24 mouse cellular contexts compared by ENCODE assay signal in genomic region chr2:79065321-79065720, GRCm38 (mm10).
DNase-seq lines count a peak whose midpoint lies in the region; ATAC-seq lines count a peak whose summit lies in the region.
"Had no signal": no experiment of that assay in that cellular context is flagged by ENCODE, and none has a peak within 500 bp of the region (broad histone marks: within the 10 kb centered on the region; RNA-seq: fewer than 3 reads in every experiment).

No protein-coding gene starts in this region.

- intact Hi-C loops in left cerebral cortex, postnatal 10 days (cut with DNase I): no loop called here

- WGBS in intestine, embryonic 16.5 days: 82% methylated on average over 1 of the region's 1 CpGs

- no peak overlapping the region for H3K4me3 ChIP-seq in intestine, embryonic 16.5 days (ENCODE audit: low read length)
- H3K4me3 ChIP-seq: embryonic facial prominence, embryonic 10.5 days; forebrain, embryonic 10.5 days; gastrocnemius, adult 2 months; heart, embryonic 13.5 days had no signal

- H3K4me2 ChIP-seq in intestine, embryonic 16.5 days (ENCODE audit: low read depth, low read length): no peak overlapping the region
- H3K4me2 ChIP-seq: heart, embryonic 13.5 days had no signal

- no peaks in the 10 kb centered on the region for H3K27me3 ChIP-seq in intestine, embryonic 16.5 days (replicated peaks; ENCODE audit: control insufficient read depth, insufficient read depth, low read length)
- H3K27me3 ChIP-seq: heart, embryonic 13.5 days had no signal

- H3K9me3 ChIP-seq in intestine, embryonic 16.5 days (ENCODE audit: control insufficient read depth, low read length): no peaks in the 10 kb centered on the region
- H3K9me3 ChIP-seq: embryonic facial prominence, embryonic 10.5 days; forebrain, embryonic 10.5 days; heart, embryonic 13.5 days had no signal

- DNase-seq in spleen, postnatal 36 days (ENCODE audit: low spot score in 2 of 2): peak; percentile 40 to 58
- no peak for DNase-seq in spleen, postnatal 10 days (ENCODE audit: low spot score in 2 of 2)
- no peak for DNase-seq in right cerebral cortex, postnatal 4 days
- no peak for DNase-seq in left cerebral cortex, postnatal 10 days (ENCODE audit: extremely low spot score in 1 of 2, low spot score in 2 of 2)
- DNase-seq: adrenal gland, postnatal 25 days; cerebellum, adult 18-20 months; cerebellum, postnatal 25 days; gastrocnemius, adult 2 months; gastrocnemius, postnatal 25 days; heart, adult 11 months; heart, postnatal 36 days had no signal

- H3K4me1 ChIP-seq in intestine, embryonic 16.5 days (ENCODE audit: control insufficient read depth, insufficient read depth, low read length): no peaks in the 10 kb centered on the region
- H3K4me1 ChIP-seq: forebrain, embryonic 10.5 days had no signal

- H3K9ac ChIP-seq in intestine, embryonic 16.5 days (ENCODE audit: low read depth, low read length): no peak overlapping the region
- H3K9ac ChIP-seq: heart, embryonic 13.5 days had no signal

- no peak overlapping the region for H3K27ac ChIP-seq in intestine, embryonic 16.5 days (ENCODE audit: low read length)
- H3K27ac ChIP-seq: embryonic facial prominence, embryonic 10.5 days; forebrain, embryonic 10.5 days; gastrocnemius, adult 2 months; heart, embryonic 13.5 days had no signal

- ATAC-seq in common myeloid progenitor, adult 5-6 weeks (replicated peaks; ENCODE audit: low read depth, poor library complexity, severe bottlenecking): peak; percentile 65
- peak; percentile 53; the same call in 1 of the 2 replicates for ATAC-seq in monocyte, adult 5-6 weeks (replicated peaks; ENCODE audit: insufficient number of reproducible peaks, low FRiP score, low TSS enrichment, poor library complexity, severe bottlenecking)
- ATAC-seq in intestine, embryonic 16.5 days: no peak
- no peak for ATAC-seq in erythroid progenitor cell, adult 5-6 weeks (replicated peaks; ENCODE audit: low FRiP score, poor library complexity, severe bottlenecking)
- ATAC-seq: activated CD4-positive, CD25-positive, alpha-beta regulatory T cell, adult 4 months; CD4-positive, CD25-positive, alpha-beta regulatory T cell, adult 4 months; forebrain, embryonic 14.5 days; hindbrain, embryonic 16.5 days; inflammation-experienced regulatory T-cells, adult 6 months; Patski had no signal

- H3K36me3 ChIP-seq in intestine, embryonic 16.5 days (ENCODE audit: control insufficient read depth, insufficient read depth, low read length): no peaks in the 10 kb centered on the region
- H3K36me3 ChIP-seq: embryonic facial prominence, embryonic 10.5 days; forebrain, embryonic 10.5 days; heart, embryonic 13.5 days had no signal

Comparison
In these comparisons a context has a peak if more than half of its experiments do, and no peak if none do; other contexts are left out.
1. DNase-seq: peak in spleen, postnatal 36 days (2 of 2); none in spleen, postnatal 10 days (0 of 2), right cerebral cortex, postnatal 4 days (single experiment) and left cerebral cortex, postnatal 10 days (0 of 2).
2. ATAC-seq: peak in common myeloid progenitor, adult 5-6 weeks (single experiment) and monocyte, adult 5-6 weeks (single experiment); none in intestine, embryonic 16.5 days (single experiment) and erythroid progenitor cell, adult 5-6 weeks (single experiment).